Mouse (Mus musculus) liver, adult 2 months (tissue): ENCODE data around the gene Mnat1.

ENCODE experiments used
- CTCF ChIP-seq: fragments of 200-500 bp; IDR thresholded peaks from 2 replicates; pipeline ENCODE4 v1.5.1; 2011; ENCODE audit warnings: low read depth, low read length, control low read depth
- POLR2A ChIP-seq: fragments of 200-500 bp; IDR thresholded peaks from 2 replicates; pipeline ENCODE4 v1.6.1; 2011; ENCODE audit warnings: low read length, control low read depth; ENCODE audit not compliant: insufficient read depth; ENCODE audit errors: extremely low read depth

DNA sequence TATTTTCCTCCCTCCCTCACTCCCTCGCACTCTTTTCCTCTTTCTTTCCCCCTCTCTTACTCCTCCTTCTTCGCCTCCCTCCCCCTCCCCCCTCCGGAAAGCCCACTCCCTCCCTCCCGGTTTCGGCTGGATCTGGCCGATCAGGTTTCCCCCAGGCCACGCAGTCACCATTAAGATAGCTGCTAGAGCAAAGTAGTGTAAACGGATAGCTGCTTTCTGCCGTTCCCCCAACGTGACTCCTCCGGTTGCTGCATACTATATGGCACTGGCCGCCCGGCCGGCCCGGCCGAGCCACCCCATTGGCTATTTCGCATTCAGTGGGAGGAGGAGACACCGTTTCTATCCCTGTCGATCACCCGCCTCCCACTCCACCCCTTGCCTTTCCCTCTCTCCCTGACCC is 10.3 kb upstream of the Mnat1 start, which contains the start of gene Six4:
- TF ChIP-seq POLR2A, result no peak
- TF ChIP-seq CTCF, result no peak
